Mouse (Mus musculus): ENCODE data around the gene Prdm12.
"Not testable (repeated sequence)": the region's sequence is repeated elsewhere in the genome, so short reads cannot be mapped to it uniquely, and the experiment has no call there.

The Prdm12 gene

GRCm38 (mm10) chr2:31641929-31642328, 2.1 kb downstream of the Prdm12 start:
- DNase-seq (ENCODE audit: low read depth, low spot score), result no peak

- DNase-seq (ENCODE audit: low read depth, low spot score), result no peak
Measured at GRCm38 (mm10) chr2:31653971-31654853, 14.4 kb downstream of the Prdm12 start.

DNA sequence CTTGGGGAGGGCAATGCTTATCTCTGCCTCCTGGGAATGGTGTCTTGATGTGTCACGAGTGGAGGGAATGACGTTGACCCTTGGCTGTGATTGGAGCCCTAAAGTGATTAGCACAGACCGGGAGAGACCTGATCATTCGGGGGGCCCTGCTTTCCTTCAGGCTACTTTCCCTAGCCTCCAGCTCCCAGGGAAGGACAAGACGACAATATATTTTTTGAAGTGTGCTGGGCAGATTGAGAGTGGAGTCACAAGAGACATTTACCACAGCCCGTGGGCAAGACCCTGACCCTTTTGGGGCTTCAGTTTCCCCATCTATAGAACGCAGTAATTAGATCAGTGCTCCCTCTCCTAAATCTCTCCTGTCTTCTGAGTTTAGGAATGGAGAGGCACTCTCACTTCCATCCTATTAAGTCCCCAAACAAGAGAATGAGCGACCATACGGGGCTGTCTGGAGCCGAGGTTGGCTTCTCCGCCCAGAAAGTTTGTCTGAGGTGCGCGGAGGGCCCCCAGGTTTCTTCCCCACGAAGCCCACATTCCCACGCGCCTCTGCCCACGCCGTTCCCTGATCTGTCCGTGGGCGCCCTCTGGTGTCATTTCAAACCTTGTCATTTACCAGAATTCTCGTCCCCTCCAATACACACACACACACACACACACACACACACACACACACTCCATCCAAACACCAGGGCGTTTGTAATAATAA, 15.2 kb downstream of the Prdm12 start:
- DNase-seq (ENCODE audit: low read depth, low spot score), result no peak

DNA sequence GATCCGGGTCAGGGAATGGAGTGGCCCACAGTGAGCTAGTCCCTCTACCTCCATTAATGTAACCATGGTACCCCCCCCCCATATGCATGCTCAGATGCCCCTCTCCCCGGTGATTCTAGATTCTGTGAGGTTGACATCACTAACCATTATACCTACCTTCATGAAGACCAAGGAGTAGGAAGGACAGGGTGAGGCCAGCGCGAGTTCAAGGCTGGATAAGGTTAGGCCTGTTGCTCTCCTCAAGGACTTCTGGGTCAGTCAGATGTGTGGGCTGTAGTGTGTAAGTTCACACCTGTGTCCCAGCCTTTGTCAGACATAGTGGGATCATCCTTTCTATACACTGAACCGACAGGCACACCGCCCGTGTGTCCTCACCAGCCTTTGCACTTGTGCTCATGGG, 16.5 kb downstream of the Prdm12 start:
- DNase-seq (ENCODE audit: low read depth, low spot score), result no peak

GRCm38 (mm10) chr2:31662939-31663803, 23.3 kb downstream of the Prdm12 start:
- no peak for DNase-seq (ENCODE audit: low read depth, low spot score)

- DNase-seq (ENCODE audit: low read depth, low spot score), result no peak
Measured at GRCm38 (mm10) chr2:31663804-31664180, 24.0 kb downstream of the Prdm12 start.

DNA sequence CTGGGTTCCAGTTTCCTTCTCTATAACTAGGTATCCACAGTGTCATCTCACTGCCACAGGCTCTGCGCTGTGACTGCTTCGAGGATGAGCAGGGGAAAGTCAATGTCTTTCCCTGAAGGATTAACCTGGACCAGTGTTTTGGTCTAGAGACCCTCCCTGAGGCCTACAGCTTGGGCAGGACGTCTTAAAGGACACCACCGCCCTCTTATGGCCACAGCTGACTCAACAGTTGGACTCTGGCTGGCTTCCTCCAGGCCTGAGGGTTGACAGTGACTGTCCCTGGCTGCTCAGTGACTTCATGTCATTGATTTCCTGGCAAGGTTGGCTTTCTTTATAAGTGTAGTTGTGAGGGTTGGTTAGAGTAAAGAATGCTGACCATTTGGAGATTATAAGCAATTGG, 27.5 kb downstream of the Prdm12 start:
- DNase-seq (ENCODE audit: low read depth, low spot score), result no peak

GRCm38 (mm10) chr2:31670551-31671035, 30.8 kb downstream of the Prdm12 start, which contains the start of gene Exosc2:
Gene Exosc2 (plus strand): TSS chr2:31670715.
- peak; percentile 96 for DNase-seq (ENCODE audit: low read depth, low spot score)

DNA sequence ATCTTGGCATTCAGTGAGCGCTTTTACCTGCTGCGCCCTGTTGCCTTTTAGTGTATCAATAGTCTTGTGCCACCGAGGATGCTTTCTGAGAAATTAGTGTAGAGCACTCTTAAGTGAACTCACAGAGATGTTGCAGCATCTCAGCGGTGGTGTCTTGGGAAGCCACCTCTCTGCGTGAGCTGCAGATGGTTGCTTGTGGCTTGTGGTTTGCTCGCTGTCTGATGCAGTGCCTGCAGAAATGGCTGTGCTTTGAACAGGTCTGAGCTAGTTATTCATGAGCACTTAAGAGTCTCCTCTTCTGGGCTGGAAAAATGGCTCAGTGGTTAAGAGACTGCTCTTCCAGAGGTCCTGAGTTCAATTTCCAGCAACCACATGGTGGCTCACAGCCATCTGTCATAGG, 38.8 kb downstream of the Prdm12 start:
- DNase-seq (ENCODE audit: low read depth, low spot score), result no peak

DNA sequence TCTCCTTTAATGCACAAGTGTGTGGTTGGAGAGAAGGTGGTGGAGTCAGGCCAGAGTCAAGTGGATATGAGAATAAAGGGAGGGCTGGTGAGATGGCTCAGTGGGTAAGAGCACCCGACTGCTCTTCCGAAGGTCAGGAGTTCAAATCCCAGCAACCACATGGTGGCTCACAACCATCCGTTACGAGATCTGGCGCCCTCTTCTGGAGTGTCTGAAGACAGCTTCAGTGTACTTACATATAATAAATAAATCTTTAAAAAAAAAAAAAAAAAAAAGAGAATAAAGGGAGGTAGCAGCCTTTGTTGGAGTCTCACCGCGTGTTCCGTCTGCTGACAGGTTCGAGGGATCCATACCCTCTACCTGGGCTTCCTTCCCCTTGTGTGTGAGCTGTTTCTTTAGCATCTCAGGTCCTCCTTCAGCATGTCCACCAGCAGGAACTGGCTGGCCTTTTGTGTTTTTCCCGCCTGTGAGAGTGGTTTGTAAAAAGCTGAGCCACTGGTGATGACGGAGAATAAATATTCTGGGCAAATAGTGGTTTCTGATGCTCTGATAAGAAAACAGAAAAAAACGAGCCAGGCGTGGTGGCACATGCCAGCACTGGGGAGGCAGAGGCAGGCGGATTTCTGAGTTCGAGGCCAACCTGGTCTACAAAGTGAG, 41.3 kb downstream of the Prdm12 start:
- not testable (repeated sequence) for DNase-seq (ENCODE audit: low read depth, low spot score)

GRCm38 (mm10) chr2:31681731-31682235, 41.9 kb downstream of the Prdm12 start:
- no peak for DNase-seq (ENCODE audit: low read depth, low spot score)

DNA sequence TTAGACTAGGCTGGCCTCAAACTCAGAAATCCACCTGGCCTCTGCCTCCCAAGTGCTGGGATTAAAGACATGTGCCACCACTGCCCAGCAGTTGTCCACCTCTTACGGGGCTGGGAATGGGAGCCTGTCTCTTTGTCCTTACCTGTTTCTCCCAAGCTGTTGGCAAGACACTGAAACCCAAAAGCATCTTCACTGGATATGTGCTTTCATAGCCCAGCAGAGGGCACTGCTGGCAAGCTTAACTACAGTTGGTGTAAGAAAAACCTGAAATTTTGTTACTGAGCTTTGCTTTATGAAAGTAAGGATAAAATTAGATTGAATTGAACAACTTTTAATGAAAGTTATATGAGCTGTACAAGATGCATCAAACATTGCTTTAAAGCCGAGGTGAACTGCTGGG, 43.8 kb downstream of the Prdm12 start:
- DNase-seq (ENCODE audit: low read depth, low spot score), result peak; percentile 53

DNA sequence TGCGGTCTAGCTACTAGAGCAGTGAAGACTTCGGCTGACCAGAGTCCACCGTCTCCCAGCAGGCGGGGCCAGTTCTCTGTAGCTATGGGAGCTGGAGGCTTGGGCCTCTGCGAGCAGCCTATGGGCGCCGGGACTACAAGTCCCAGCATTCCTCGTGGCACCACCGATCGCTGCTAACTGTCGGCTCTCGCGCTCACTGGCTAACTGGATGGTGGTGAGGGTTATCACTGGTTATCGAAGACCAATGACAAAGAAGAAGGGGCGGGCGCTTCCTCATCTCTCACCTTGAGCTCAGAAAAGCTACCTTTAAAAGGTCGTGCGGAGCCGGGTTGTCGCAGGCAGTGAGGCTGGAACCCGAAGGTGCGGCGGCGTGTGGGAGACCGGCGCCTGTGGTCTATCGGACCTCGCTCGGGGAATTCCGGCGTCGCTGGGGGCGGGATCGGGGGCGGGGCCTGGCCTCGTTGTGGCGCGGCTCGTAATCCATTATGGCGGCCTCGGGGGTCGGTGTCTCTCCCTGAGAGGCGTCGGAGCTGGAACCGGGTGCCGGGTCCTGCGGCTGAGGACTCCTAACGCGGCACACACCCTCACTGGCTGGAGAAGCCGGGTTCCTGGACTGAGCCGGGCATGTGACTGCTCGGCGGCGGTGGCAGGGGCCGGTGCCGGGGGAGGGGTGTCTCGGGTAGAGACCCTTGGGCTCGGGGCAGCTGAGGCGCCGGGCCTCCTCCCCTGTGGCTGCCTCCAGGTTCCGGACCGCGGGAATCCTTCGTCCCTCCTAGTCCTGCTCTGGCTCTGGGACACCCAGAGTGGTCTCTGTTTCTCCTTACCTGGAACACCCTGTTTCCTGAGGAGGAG, 48.5 kb downstream of the Prdm12 start, which contains the start of gene Abl1:
Gene Abl1 (plus strand): TSS at position 303 of the 852 bp plus-strand sequence.
- DNase-seq (ENCODE audit: low read depth, low spot score), result peak; percentile 91

DNA sequence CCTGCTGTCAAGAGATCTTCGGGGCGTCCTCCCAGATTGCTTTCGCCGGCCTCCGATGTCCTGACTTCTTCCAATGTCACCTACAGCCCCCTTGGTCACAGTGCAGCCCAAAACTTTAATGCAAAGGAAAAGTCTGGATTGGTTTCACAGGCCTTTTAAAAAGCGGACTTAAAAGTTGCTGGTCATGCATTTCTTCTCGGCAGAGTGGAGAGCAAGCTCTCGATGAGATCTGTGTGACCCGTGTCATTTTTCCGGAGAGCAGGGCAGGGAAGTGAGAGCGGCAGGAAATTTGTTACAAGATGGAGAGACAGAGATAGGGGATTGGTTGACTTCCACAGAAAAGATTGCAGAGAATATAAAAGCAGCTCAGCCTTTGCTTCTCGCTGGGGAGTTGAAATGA, 49.2 kb downstream of the Prdm12 start:
- no peak for DNase-seq (ENCODE audit: low read depth, low spot score)

DNA sequence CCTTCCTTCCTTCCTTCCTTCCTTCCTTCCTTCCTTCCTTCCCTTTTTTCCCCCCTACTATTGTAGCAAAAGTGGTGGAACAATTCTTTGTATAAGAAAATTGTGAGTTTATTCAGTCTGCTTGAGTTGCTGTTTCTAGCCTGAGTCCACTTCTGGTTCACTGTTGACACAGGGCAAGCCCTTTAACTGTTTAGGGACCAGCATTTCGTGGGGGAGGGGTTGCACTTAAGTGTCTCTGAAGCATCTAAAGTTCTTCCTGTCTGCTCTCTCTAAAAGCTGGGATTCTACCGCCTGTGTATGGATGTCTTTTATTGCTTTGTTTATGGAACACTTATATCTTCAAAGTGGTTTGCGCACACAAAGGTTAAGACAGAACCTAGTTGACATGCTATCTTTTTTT, 50.2 kb downstream of the Prdm12 start:
- no peak for DNase-seq (ENCODE audit: low read depth, low spot score)

DNA sequence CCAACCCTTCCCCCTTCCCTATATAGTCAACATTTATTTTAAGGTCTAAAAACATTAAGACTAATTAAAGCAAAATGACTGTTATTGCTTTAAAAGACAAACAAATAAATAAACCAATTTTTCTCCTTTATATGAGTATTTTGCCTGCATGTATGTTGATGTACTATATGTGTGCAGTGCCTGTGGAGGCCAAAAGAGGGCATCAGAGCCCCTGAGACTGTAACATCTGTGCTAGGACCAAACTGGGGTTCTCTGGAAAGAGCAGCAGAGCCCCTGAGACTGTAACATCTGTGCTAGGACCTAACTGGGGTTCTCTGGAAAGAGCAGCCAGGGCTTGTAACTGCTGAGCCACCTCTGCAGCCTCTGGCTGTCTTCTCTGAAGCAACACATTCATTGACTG, 58.4 kb downstream of the Prdm12 start:
- no peak for DNase-seq (ENCODE audit: low read depth, low spot score)

DNA sequence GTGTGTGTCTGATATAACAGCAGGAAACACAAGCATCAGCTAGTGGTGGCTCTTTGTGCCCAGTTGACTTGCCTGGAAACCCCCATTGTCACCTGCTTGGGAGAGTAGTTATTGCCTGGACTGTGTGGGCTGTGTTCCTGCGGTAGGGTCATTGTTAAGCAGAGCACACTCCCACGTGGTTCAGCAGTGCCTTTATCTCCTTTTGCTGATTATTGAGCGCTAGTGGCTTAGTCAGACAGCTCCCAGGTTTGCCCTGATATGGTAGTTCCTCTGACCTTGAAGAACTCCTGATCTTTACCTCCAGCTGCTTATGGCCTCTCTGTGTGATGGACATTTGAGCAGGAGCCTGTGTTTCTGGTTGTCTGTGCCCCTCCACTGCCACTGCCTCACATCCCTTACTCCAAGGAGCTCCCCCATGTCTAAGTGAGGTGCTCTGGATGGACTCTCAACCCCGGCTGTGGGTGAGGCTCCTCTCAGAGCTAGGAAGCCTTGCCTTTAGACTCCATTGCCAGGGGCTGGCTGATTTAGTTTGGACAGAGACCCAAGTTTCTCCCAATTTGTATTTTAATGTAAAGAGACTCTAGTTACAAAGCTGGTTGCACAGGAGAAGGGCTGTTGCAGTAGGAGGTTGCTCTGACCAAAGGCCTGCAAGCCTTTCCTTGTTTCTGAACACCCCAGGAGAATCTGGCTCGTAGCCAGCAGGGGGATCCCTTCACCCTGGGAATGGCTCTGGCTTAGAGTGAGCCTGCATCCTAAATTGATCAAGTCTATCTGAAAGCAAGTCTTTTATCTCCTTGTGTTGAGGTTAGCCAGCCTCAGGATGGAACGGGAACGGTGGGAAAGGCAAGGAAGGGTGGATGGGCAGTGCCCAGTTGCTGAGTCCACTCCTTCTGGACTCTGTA, 61.0 kb downstream of the Prdm12 start:
- no peak for DNase-seq (ENCODE audit: low read depth, low spot score)

DNA sequence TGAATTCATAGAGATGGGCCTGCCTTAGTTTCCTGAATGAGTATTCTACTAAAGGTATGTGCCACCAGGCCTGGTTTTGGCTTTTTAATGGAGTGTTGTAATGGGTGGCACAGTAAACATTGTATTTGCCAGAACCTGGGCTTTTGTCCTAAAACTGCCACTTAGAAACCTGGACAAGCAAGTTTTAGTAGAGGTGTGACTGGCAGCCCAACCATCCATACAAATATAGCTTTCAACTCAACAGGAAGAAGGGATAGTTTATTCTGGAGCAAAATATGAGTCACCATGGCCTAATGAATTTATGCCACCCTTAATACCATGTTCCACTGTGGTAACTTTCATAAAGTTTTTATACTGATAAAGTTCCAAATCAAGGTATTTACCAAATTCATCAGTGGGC, 63.4 kb downstream of the Prdm12 start:
- DNase-seq (ENCODE audit: low read depth, low spot score), result no peak
